Mouse (Mus musculus) kidney, adult 11 months (tissue): ENCODE data around the gene Clic4.

ENCODE experiments used
- DNase-seq: peaks from one replicate; pipeline ENCODE4 v3.0.0; 2022

Clic4 gene

GRCm38 (mm10) chr4:135256536-135257450 lies 15.8 kb downstream of the Clic4 start:
- no peak for DNase-seq

- DNase-seq: no peak
Measured at GRCm38 (mm10) chr4:135254770-135255169, 17.8 kb downstream of the Clic4 start.

GRCm38 (mm10) chr4:135254321-135254720 lies 18.3 kb downstream of the Clic4 start:
- no peak for DNase-seq

GRCm38 (mm10) chr4:135253239-135254039 lies 19.2 kb downstream of the Clic4 start:
- DNase-seq: no peak

- no peak for DNase-seq
Measured at GRCm38 (mm10) chr4:135251801-135252200, 20.8 kb downstream of the Clic4 start.

- DNase-seq: no peak
Measured at GRCm38 (mm10) chr4:135248250-135249018, 24.2 kb downstream of the Clic4 start.

- DNase-seq: no peak
Measured at GRCm38 (mm10) chr4:135246866-135247756, 25.5 kb downstream of the Clic4 start.

- peak; percentile 59 for DNase-seq
Measured at GRCm38 (mm10) chr4:135246444-135246843, 26.2 kb downstream of the Clic4 start.

GRCm38 (mm10) chr4:135245841-135246240 lies 26.8 kb downstream of the Clic4 start:
- DNase-seq: peak; percentile 81

GRCm38 (mm10) chr4:135244335-135244734 lies 28.3 kb downstream of the Clic4 start:
- DNase-seq: no peak

- DNase-seq: peak; percentile 90
Measured at GRCm38 (mm10) chr4:135242913-135243541, 29.6 kb downstream of the Clic4 start.

GRCm38 (mm10) chr4:135242383-135242782 lies 30.2 kb downstream of the Clic4 start:
- DNase-seq: no peak

GRCm38 (mm10) chr4:135241669-135242068 lies 30.9 kb downstream of the Clic4 start:
- DNase-seq: peak; percentile 48

- no peak for DNase-seq
Measured at GRCm38 (mm10) chr4:135241106-135241505, 31.5 kb downstream of the Clic4 start.

GRCm38 (mm10) chr4:135240329-135240728 lies 32.3 kb downstream of the Clic4 start:
- no peak for DNase-seq

GRCm38 (mm10) chr4:135238706-135239510 lies 33.7 kb downstream of the Clic4 start:
- DNase-seq: no peak

GRCm38 (mm10) chr4:135236658-135237057 lies 36.0 kb downstream of the Clic4 start:
- no peak for DNase-seq

- no peak for DNase-seq
Measured at GRCm38 (mm10) chr4:135235546-135235945, 37.1 kb downstream of the Clic4 start.

- no peak for DNase-seq
Measured at GRCm38 (mm10) chr4:135232563-135232962, 40.1 kb downstream of the Clic4 start.

- no peak for DNase-seq
Measured at GRCm38 (mm10) chr4:135231543-135231942, 41.1 kb downstream of the Clic4 start.
